Mouse (Mus musculus): ENCODE measurements around the gene Pear1. TPM values are rescaled to one million over a fixed set of nuclear protein-coding genes. Genes with fewer than 3 reads are reported as not detected.

The Pear1 gene
- polyA plus RNA-seq, 1 experiment from 2014 or later: 5.3 TPM

GRCm38 (mm10) chr3:87724556-87724955 lies 99.5 kb downstream of the Pear1 start:
- Histone ChIP-seq H3K9me3 (replicated peaks) (no peaks in the 10 kb centered on the region), H3K4me2 (no peak overlapping the region), H3K9ac (no peak overlapping the region), H3K27ac (no peak overlapping the region), H3K36me3 (peaks cover 45% of the 10 kb centered on the region), H3K4me3 (replicated peaks) (no peak overlapping the region), H3K4me1 (replicated peaks) (no peaks in the 10 kb centered on the region), H3K27me3 (no peaks in the 10 kb centered on the region)
- DNase-seq (no peak), ATAC-seq (ENCODE audit: low read depth) (no peak)
- WGBS (ENCODE audit: insufficient replicate concordance): 68% methylated on average over 6 of the region's 6 CpGs

GRCm38 (mm10) chr3:87718525-87718924 lies 105.6 kb downstream of the Pear1 start:
- DNase-seq: no peak
- 47% methylated on average over 2 of the region's 2 CpGs for WGBS (ENCODE audit: insufficient replicate concordance)
- H3K4me3 ChIP-seq (replicated peaks): no peak overlapping the region

More at GRCm38 (mm10) chr3:87718525-87718924, 105.6 kb downstream of the Pear1 start:
- peaks cover 14% of the 10 kb centered on the region for H3K36me3 ChIP-seq
- ATAC-seq (ENCODE audit: low read depth): no peak
- H3K27me3 ChIP-seq: no peaks in the 10 kb centered on the region
- no peak overlapping the region for H3K9ac ChIP-seq
- no peaks in the 10 kb centered on the region for H3K4me1 ChIP-seq (replicated peaks)
- no peak overlapping the region for H3K27ac ChIP-seq
- no peaks in the 10 kb centered on the region for H3K9me3 ChIP-seq (replicated peaks)
- H3K4me2 ChIP-seq: no peak overlapping the region

Other genes starting within 250 kb of the Pear1 start
- 2.3 and 2.9 TPM in 2 replicates for gene Arhgef11, start 206.7 kb downstream of the Pear1 start, polyA plus RNA-seq (2015; fragmentation: Nextera tagmentation; extraction: Ambion mirVana)
- gene Lrrc71, start 75.7 kb downstream of the Pear1 start, polyA plus RNA-seq (2015; fragmentation: Nextera tagmentation; extraction: Ambion mirVana): 0.10 and 0.15 TPM in 2 replicates
- gene Ntrk1, start 29.1 kb downstream of the Pear1 start, polyA plus RNA-seq (2015; fragmentation: Nextera tagmentation; extraction: Ambion mirVana): 0.20 and 0.27 TPM in 2 replicates
- 0.03 TPM in 1 of 2 replicates, not detected in the other for gene Insrr, start 27.4 kb downstream of the Pear1 start, polyA plus RNA-seq (2015; fragmentation: Nextera tagmentation; extraction: Ambion mirVana)
- 0.17 TPM in 1 of 2 replicates, not detected in the other for gene Sh2d2a, start 22.4 kb upstream of the Pear1 start, polyA plus RNA-seq (2015; fragmentation: Nextera tagmentation; extraction: Ambion mirVana)
- gene Prcc, start 61.3 kb upstream of the Pear1 start, polyA plus RNA-seq (2015; fragmentation: Nextera tagmentation; extraction: Ambion mirVana): 7.9 and 9.2 TPM in 2 replicates
- 263 and 283 TPM in 2 replicates for gene Hdgf, start 82.0 kb upstream of the Pear1 start, polyA plus RNA-seq (2015; fragmentation: Nextera tagmentation; extraction: Ambion mirVana)
- gene Mrpl24, start 95.2 kb upstream of the Pear1 start, polyA plus RNA-seq (2015; fragmentation: Nextera tagmentation; extraction: Ambion mirVana): 48.7 and 56.5 TPM in 2 replicates
- gene Isg20l2, start 106.0 kb upstream of the Pear1 start, polyA plus RNA-seq (2015; fragmentation: Nextera tagmentation; extraction: Ambion mirVana): 31.1 and 38.3 TPM in 2 replicates
- 6.1 and 6.6 TPM in 2 replicates for gene Rrnad1, start 106.4 kb upstream of the Pear1 start, polyA plus RNA-seq (2015; fragmentation: Nextera tagmentation; extraction: Ambion mirVana)
- 2.2 and 2.3 TPM in 2 replicates for gene Crabp2, start 124.4 kb upstream of the Pear1 start, polyA plus RNA-seq (2015; fragmentation: Nextera tagmentation; extraction: Ambion mirVana)
- 2.6 and 2.8 TPM in 2 replicates for gene Nes, start 146.8 kb upstream of the Pear1 start, polyA plus RNA-seq (2015; fragmentation: Nextera tagmentation; extraction: Ambion mirVana)
- gene Bcan, start 175.9 kb upstream of the Pear1 start, polyA plus RNA-seq (2015; fragmentation: Nextera tagmentation; extraction: Ambion mirVana): 0.05 TPM in 1 of 2 replicates, not detected in the other
- gene Hapln2, start 203.3 kb upstream of the Pear1 start, polyA plus RNA-seq (2015; fragmentation: Nextera tagmentation; extraction: Ambion mirVana): not detected in 2 replicates
- 32.7 TPM in 2 replicates for gene Gpatch4, start 218.8 kb upstream of the Pear1 start, polyA plus RNA-seq (2015; fragmentation: Nextera tagmentation; extraction: Ambion mirVana)
- gene Naxe, start 234.2 kb upstream of the Pear1 start, polyA plus RNA-seq (2015; fragmentation: Nextera tagmentation; extraction: Ambion mirVana): 63.8 and 66.9 TPM in 2 replicates

Data from liver, embryonic 13.5 days (tissue).